Mouse (Mus musculus): ENCODE results near the gene Mark4.

GRCm38 (mm10) chr7:19426349-19426748 lies 32.3 kb downstream of the Mark4 start:
- TF ChIP-seq CTCF (IDR thresholded peaks at IDR 0.05; ENCODE audit: extremely low read depth, insufficient read depth, insufficient read length, insufficient replicate concordance) (no peak), POLR2A (IDR thresholded peaks at IDR 0.05; ENCODE audit: low read depth, low read length) (no peak)

Measured in spleen, adult 2 months (tissue).